ENCODE assay signal across 17 mouse cellular contexts in genomic region chr17:48798196-48798595, GRCm38 (mm10).
"Had no signal": no experiment of that assay in that cellular context is flagged by ENCODE, and none has a peak within 500 bp of the region (broad histone marks: within the 10 kb centered on the region; RNA-seq: fewer than 3 reads in every experiment).

No protein-coding gene starts in this region.

- H3K9ac ChIP-seq: liver, embryonic 15.5 days; liver, postnatal 0 days; lung, embryonic 15.5 days; midbrain, embryonic 12.5 days; midbrain, embryonic 15.5 days; neural tube, embryonic 12.5 days; stomach, embryonic 15.5 days had no signal

- H3K4me2 ChIP-seq: liver, embryonic 15.5 days; lung, embryonic 15.5 days; midbrain, embryonic 12.5 days; midbrain, embryonic 15.5 days; neural tube, embryonic 12.5 days; stomach, embryonic 15.5 days had no signal

- H3K9me3 ChIP-seq: liver, embryonic 15.5 days; lung, embryonic 15.5 days; midbrain, embryonic 12.5 days; midbrain, embryonic 15.5 days; neural tube, embryonic 12.5 days; stomach, embryonic 15.5 days had no signal

- H3K27ac ChIP-seq: liver, embryonic 15.5 days; lung, embryonic 15.5 days; macrophage; midbrain, embryonic 12.5 days; midbrain, embryonic 15.5 days; neural tube, embryonic 12.5 days; stomach, embryonic 15.5 days; stomach, postnatal 0 days had no signal

- H3K27me3 ChIP-seq: liver, embryonic 15.5 days; lung, embryonic 15.5 days; midbrain, embryonic 12.5 days; midbrain, embryonic 15.5 days; neural tube, embryonic 12.5 days; stomach, embryonic 15.5 days had no signal

- ATAC-seq: liver, postnatal 0 days; lung, postnatal 0 days; midbrain, embryonic 15.5 days had no signal

- H3K4me1 ChIP-seq: liver, embryonic 15.5 days; lung, embryonic 15.5 days; midbrain, embryonic 12.5 days; midbrain, embryonic 15.5 days; stomach, embryonic 15.5 days had no signal

- H3K4me3 ChIP-seq: liver, embryonic 15.5 days; lung, embryonic 15.5 days; midbrain, embryonic 12.5 days; midbrain, embryonic 15.5 days; neural tube, embryonic 12.5 days; stomach, embryonic 15.5 days had no signal

- H3K36me3 ChIP-seq: liver, embryonic 15.5 days; lung, embryonic 15.5 days; midbrain, embryonic 12.5 days; midbrain, embryonic 15.5 days; neural tube, embryonic 12.5 days; stomach, embryonic 15.5 days had no signal

- DNase-seq: liver, postnatal 0 days; lung, adult 2 months; lung, postnatal 14 days; lung, postnatal 36 days; right cerebral cortex, postnatal 14 days; thymus, adult 2 months; thymus, postnatal 25 days; thymus, postnatal 4 days had no signal
